Mouse (Mus musculus): ENCODE measurements at regions not wholly inside any gene's neighbourhood (a gene's known extent, or its start where the extent isn't known, plus 50 kb on each side); places are given as distances from the start of the nearest gene placed in this dataset.

- no peaks in the 10 kb centered on the region for H3K9me3 ChIP-seq (replicated peaks; ENCODE audit: control insufficient read depth, low read length)
- no peaks in the 10 kb centered on the region for H3K27me3 ChIP-seq (ENCODE audit: control insufficient read depth, insufficient read depth, low read length)
- H3K4me3 ChIP-seq (ENCODE audit: low read depth, low read length): no peak overlapping the region
- no peaks in the 10 kb centered on the region for H3K4me1 ChIP-seq (ENCODE audit: control insufficient read depth, insufficient read depth, low read length)
- H3K9ac ChIP-seq (ENCODE audit: low read depth, low read length): no peak overlapping the region
- no peak overlapping the region for H3K27ac ChIP-seq (ENCODE audit: low read depth, low read length)
- no peak overlapping the region for H3K4me2 ChIP-seq
- no peak for ATAC-seq (replicated peaks; ENCODE audit: insufficient number of reproducible peaks, low FRiP score, low TSS enrichment)
- no peaks in the 10 kb centered on the region for H3K36me3 ChIP-seq (ENCODE audit: control insufficient read depth, insufficient read depth, low read length)
- WGBS (ENCODE audit: insufficient replicate concordance): 82% methylated on average over 6 of the region's 6 CpGs
These were observed 192.2 kb upstream of the Trpc7 start for GRCm38 (mm10) chr13:57087966-57088365.

DNA sequence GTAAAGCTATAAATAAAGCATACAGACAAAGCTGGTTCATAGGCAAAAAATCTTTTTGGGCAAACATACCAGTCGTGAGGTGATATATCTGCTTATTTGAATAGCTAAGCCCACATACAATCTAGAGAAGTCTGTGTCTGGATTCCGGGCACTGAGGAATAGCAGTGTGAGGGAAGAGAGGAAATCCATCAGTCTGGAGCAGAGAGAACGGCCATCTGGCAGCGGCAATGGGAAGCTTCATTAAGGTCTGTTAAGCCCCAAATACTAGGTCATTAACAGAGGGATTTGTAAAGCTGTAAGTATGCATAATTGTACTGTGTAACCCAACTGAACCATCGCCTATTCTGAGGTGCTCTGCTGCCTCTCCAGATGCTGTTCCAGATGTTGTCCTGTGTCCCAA, 191.6 kb upstream of the Trpc7 start:
- WGBS (ENCODE audit: insufficient replicate concordance): 72% methylated on average over 5 of the region's 5 CpGs
- Histone ChIP-seq H3K27me3 (ENCODE audit: control insufficient read depth, insufficient read depth, low read length) (no peaks in the 10 kb centered on the region), H3K4me3 (ENCODE audit: low read depth, low read length) (no peak overlapping the region), H3K4me1 (ENCODE audit: control insufficient read depth, insufficient read depth, low read length) (no peaks in the 10 kb centered on the region), H3K4me2 (no peak overlapping the region), H3K9ac (ENCODE audit: low read depth, low read length) (no peak overlapping the region), H3K9me3 (replicated peaks; ENCODE audit: control insufficient read depth, low read length) (no peaks in the 10 kb centered on the region), H3K36me3 (ENCODE audit: control insufficient read depth, insufficient read depth, low read length) (no peaks in the 10 kb centered on the region), H3K27ac (ENCODE audit: low read depth, low read length) (no peak overlapping the region)
- no peak for ATAC-seq (replicated peaks; ENCODE audit: insufficient number of reproducible peaks, low FRiP score, low TSS enrichment)

- H3K36me3 ChIP-seq (ENCODE audit: control insufficient read depth, insufficient read depth, low read length): no peaks in the 10 kb centered on the region
- H3K4me2 ChIP-seq: no peak overlapping the region
- no peak overlapping the region for H3K9ac ChIP-seq (ENCODE audit: low read depth, low read length)
- no peak for ATAC-seq (replicated peaks; ENCODE audit: insufficient number of reproducible peaks, low FRiP score, low TSS enrichment)
- no peaks in the 10 kb centered on the region for H3K4me1 ChIP-seq (ENCODE audit: control insufficient read depth, insufficient read depth, low read length)
- H3K27ac ChIP-seq (ENCODE audit: low read depth, low read length): no peak overlapping the region
- H3K4me3 ChIP-seq (ENCODE audit: low read depth, low read length): no peak overlapping the region
- H3K9me3 ChIP-seq (replicated peaks; ENCODE audit: control insufficient read depth, low read length): no peaks in the 10 kb centered on the region
- WGBS (ENCODE audit: insufficient replicate concordance): 66% methylated on average over 5 of the region's 5 CpGs
- no peaks in the 10 kb centered on the region for H3K27me3 ChIP-seq (ENCODE audit: control insufficient read depth, insufficient read depth, low read length)
These were observed 188.0 kb upstream of the Trpc7 start for GRCm38 (mm10) chr13:57083751-57084150.

- Histone ChIP-seq H3K36me3 (ENCODE audit: control insufficient read depth, insufficient read depth, low read length) (no peaks in the 10 kb centered on the region), H3K4me1 (ENCODE audit: control insufficient read depth, insufficient read depth, low read length) (no peaks in the 10 kb centered on the region), H3K27ac (ENCODE audit: low read depth, low read length) (no peak overlapping the region), H3K4me3 (ENCODE audit: low read depth, low read length) (no peak overlapping the region), H3K9me3 (replicated peaks; ENCODE audit: control insufficient read depth, low read length) (no peaks in the 10 kb centered on the region), H3K4me2 (no peak overlapping the region), H3K27me3 (ENCODE audit: control insufficient read depth, insufficient read depth, low read length) (no peaks in the 10 kb centered on the region), H3K9ac (ENCODE audit: low read depth, low read length) (no peak overlapping the region)
- 75% methylated on average over 5 of the region's 5 CpGs for WGBS (ENCODE audit: insufficient replicate concordance)
- no peak for ATAC-seq (replicated peaks; ENCODE audit: insufficient number of reproducible peaks, low FRiP score, low TSS enrichment)
These were observed 174.7 kb upstream of the Trpc7 start for GRCm38 (mm10) chr13:57070479-57070878.

DNA sequence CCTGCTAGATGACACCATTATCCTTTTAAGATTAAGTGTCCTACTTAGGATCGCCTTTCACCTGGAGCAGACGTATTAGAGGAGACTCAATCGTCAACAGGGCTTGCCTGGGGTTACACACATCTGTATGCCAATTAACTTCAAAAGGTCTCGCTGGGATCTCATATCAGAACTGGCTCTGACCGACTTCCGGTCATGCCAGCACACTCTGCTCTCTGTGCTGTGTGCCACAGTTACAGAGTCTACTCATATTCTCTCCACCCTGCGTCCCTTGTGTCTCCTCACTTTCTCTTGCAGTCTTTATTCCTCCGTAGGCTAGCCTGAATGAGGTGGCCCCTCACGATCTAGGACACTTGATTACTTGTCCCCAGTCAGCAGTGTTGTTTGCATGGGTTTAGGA, 165.9 kb upstream of the Trpc7 start:
- no peak overlapping the region for H3K4me3 ChIP-seq (ENCODE audit: low read depth, low read length)
- WGBS (ENCODE audit: insufficient replicate concordance): 71% methylated on average over 9 of the region's 9 CpGs
- no peaks in the 10 kb centered on the region for H3K36me3 ChIP-seq (ENCODE audit: control insufficient read depth, insufficient read depth, low read length)
- H3K4me2 ChIP-seq: no peak overlapping the region
- no peaks in the 10 kb centered on the region for H3K27me3 ChIP-seq (ENCODE audit: control insufficient read depth, insufficient read depth, low read length)
- H3K27ac ChIP-seq (ENCODE audit: low read depth, low read length): no peak overlapping the region
- no peak overlapping the region for H3K9ac ChIP-seq (ENCODE audit: low read depth, low read length)
- no peak for ATAC-seq (replicated peaks; ENCODE audit: insufficient number of reproducible peaks, low FRiP score, low TSS enrichment)
- H3K4me1 ChIP-seq (ENCODE audit: control insufficient read depth, insufficient read depth, low read length): no peaks in the 10 kb centered on the region
- H3K9me3 ChIP-seq (replicated peaks; ENCODE audit: control insufficient read depth, low read length): no peaks in the 10 kb centered on the region

DNA sequence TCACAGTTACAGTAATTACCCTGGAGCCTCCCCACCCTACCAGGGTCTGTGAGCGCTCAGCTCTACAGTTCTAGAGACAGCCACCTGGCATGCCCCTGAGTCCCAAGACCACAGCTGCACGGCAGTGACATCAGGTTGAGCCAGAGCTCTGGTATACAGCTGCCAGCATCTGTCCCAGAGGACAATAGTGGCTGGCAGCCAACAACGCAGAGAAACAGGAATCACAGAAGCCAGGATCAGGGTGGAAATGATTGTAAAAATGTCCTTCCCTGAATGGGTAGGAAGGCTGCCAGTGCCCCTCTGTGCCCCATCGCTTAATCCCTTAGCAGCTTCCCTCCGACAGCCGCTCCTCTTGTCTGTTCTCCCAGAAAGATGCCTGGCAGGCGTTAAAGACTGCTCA, 165.3 kb upstream of the Trpc7 start:
- Histone ChIP-seq H3K27ac (ENCODE audit: low read depth, low read length) (no peak overlapping the region), H3K9me3 (replicated peaks; ENCODE audit: control insufficient read depth, low read length) (no peaks in the 10 kb centered on the region), H3K27me3 (ENCODE audit: control insufficient read depth, insufficient read depth, low read length) (no peaks in the 10 kb centered on the region), H3K9ac (ENCODE audit: low read depth, low read length) (no peak overlapping the region), H3K4me3 (ENCODE audit: low read depth, low read length) (no peak overlapping the region), H3K4me1 (ENCODE audit: control insufficient read depth, insufficient read depth, low read length) (no peaks in the 10 kb centered on the region), H3K4me2 (no peak overlapping the region), H3K36me3 (ENCODE audit: control insufficient read depth, insufficient read depth, low read length) (no peaks in the 10 kb centered on the region)
- ATAC-seq (replicated peaks; ENCODE audit: insufficient number of reproducible peaks, low FRiP score, low TSS enrichment): no peak
- WGBS (ENCODE audit: insufficient replicate concordance): 71% methylated on average over 7 of the region's 7 CpGs

DNA sequence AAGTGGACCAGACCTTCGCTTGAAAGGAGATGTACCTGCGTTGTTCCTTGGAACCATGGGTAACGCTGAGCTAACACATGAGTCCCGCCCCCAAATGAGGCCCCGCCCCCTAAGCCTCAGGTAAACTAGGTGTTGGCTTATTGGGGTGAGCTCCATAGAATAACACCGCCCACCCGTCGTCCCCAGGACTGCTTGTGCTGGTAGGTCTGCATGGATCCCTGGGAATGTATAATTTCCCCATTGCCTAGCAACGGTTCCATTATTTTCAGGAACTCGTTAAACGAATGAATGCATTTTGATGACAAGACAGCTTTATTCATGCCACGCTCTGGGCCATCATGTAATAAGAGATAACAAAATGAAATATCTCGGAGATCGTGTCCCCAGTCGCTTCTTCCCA, 161.0 kb upstream of the Trpc7 start:
- no peak for ATAC-seq (replicated peaks; ENCODE audit: insufficient number of reproducible peaks, low FRiP score, low TSS enrichment)

DNA sequence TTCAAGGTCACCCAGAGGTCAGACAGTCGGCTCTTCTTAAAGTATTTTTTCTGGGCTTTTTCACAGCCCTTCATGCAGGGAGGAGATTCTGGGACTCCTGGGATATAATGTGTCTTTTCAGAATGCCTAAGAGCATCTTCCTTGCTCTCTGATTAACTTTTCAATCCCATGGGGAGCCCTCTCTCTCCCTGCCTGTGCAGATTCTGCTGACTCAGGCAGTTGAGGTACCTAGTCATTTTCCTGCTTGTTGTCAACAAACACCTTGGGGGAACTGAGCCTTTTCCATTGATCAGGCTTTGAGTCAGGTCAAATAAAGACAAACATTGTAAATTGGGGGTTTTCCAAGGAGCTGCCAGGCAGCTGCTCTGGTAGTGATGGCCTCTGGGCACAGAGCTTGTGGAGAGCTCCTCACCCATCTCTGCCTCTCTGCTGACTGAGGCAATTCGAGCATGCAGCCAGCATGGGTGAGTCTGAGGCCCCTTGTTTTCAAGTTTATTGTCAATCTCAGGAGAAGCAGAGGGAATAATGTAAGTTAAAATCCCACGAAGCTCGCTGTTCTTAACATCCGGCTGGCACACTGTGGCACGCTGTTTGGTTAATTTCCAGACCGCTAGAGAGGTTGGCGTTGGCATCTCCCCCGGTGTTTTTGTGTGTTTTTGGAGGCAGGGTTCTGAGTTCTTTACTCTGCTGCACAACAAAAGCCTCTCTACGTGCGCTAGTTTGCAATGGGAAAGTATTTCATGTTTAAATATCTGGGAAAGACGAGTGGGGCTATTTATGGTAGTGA, 159.8 kb upstream of the Trpc7 start:
- Histone ChIP-seq H3K9me3 (replicated peaks; ENCODE audit: control insufficient read depth, low read length) (no peaks in the 10 kb centered on the region), H3K4me3 (ENCODE audit: low read depth, low read length) (no peak overlapping the region), H3K36me3 (ENCODE audit: control insufficient read depth, insufficient read depth, low read length) (no peaks in the 10 kb centered on the region), H3K9ac (ENCODE audit: low read depth, low read length) (no peak overlapping the region), H3K27ac (ENCODE audit: low read depth, low read length) (no peak overlapping the region), H3K4me2 (no peak overlapping the region), H3K4me1 (ENCODE audit: control insufficient read depth, insufficient read depth, low read length) (0 out of 2 replicates have a peak, but pooled peaks cover 3% of the 10 kb centered on the region), H3K27me3 (ENCODE audit: control insufficient read depth, insufficient read depth, low read length) (no peaks in the 10 kb centered on the region)
- no peak for ATAC-seq (replicated peaks; ENCODE audit: insufficient number of reproducible peaks, low FRiP score, low TSS enrichment)
- WGBS (ENCODE audit: insufficient replicate concordance): 80% methylated on average over 12 of the region's 12 CpGs

More for the DNA sequence above, 161.0 kb upstream of the Trpc7 start:
- 82% methylated on average over 15 of the region's 15 CpGs for WGBS (ENCODE audit: insufficient replicate concordance)
- H3K4me2 ChIP-seq: no peak overlapping the region
- 0 out of 2 replicates have a peak, but pooled peaks cover 3% of the 10 kb centered on the region for H3K4me1 ChIP-seq (ENCODE audit: control insufficient read depth, insufficient read depth, low read length)
- H3K27ac ChIP-seq (ENCODE audit: low read depth, low read length): no peak overlapping the region
- H3K36me3 ChIP-seq (ENCODE audit: control insufficient read depth, insufficient read depth, low read length): no peaks in the 10 kb centered on the region
- H3K27me3 ChIP-seq (ENCODE audit: control insufficient read depth, insufficient read depth, low read length): no peaks in the 10 kb centered on the region
- no peak overlapping the region for H3K4me3 ChIP-seq (ENCODE audit: low read depth, low read length)
- H3K9me3 ChIP-seq (replicated peaks; ENCODE audit: control insufficient read depth, low read length): no peaks in the 10 kb centered on the region
- H3K9ac ChIP-seq (ENCODE audit: low read depth, low read length): no peak overlapping the region

- H3K4me2 ChIP-seq: no peak overlapping the region
- no peak overlapping the region for H3K9ac ChIP-seq (ENCODE audit: low read depth, low read length)
- WGBS (ENCODE audit: insufficient replicate concordance): 81% methylated on average over 4 of the region's 4 CpGs
- no peak for ATAC-seq (replicated peaks; ENCODE audit: insufficient number of reproducible peaks, low FRiP score, low TSS enrichment)
- no peaks in the 10 kb centered on the region for H3K36me3 ChIP-seq (ENCODE audit: control insufficient read depth, insufficient read depth, low read length)
- H3K27me3 ChIP-seq (ENCODE audit: control insufficient read depth, insufficient read depth, low read length): no peaks in the 10 kb centered on the region
- no peak overlapping the region for H3K4me3 ChIP-seq (ENCODE audit: low read depth, low read length)
- H3K27ac ChIP-seq (ENCODE audit: low read depth, low read length): no peak overlapping the region
- no peaks in the 10 kb centered on the region; the same call in 1 of the 2 replicates for H3K9me3 ChIP-seq (replicated peaks; ENCODE audit: control insufficient read depth, low read length)
- H3K4me1 ChIP-seq (ENCODE audit: control insufficient read depth, insufficient read depth, low read length): 0 out of 2 replicates have a peak, but pooled peaks cover 3% of the 10 kb centered on the region
These were observed 157.6 kb upstream of the Trpc7 start for GRCm38 (mm10) chr13:57053361-57053760.

Measured in heart, embryonic 11.5 days (tissue).